Mouse (Mus musculus) liver, embryonic 13.5 days (tissue): ENCODE data around the gene Zfp651. TPM values are rescaled to one million over a fixed set of nuclear protein-coding genes. Genes with fewer than 3 reads are reported as not detected.

Experiments
- ATAC-seq: fragments of 200-750 bp; cut with Nextera tagmentation; 2 replicates; pipeline ENCODE4 v1.8.0; 2017; ENCODE audit warnings: low read depth, mild to moderate bottlenecking, moderate number of reproducible peaks, moderate library complexity
- DNase-seq: peaks from one replicate; pipeline ENCODE4 v3.0.0; 2022
- H3K27ac ChIP-seq: fragments of 300-500 bp; sonication (generic); 2 replicates; pipeline ENCODE4 v1.5.1; 2015; ENCODE audit warnings: moderate library complexity, mild to moderate bottlenecking, inconsistent platforms
- H3K27me3 ChIP-seq: fragments of 300-500 bp; sonication (generic); 2 replicates; pipeline ENCODE4 v1.6.1; 2015; ENCODE audit warnings: mild to moderate bottlenecking, inconsistent platforms
- H3K36me3 ChIP-seq: fragments of 300-500 bp; sonication (generic); 2 replicates; pipeline ENCODE4 v1.6.1; 2015; ENCODE audit warnings: mild to moderate bottlenecking, inconsistent platforms
- H3K4me1 ChIP-seq: fragments of 300-500 bp; sonication (generic); replicated peaks from 2 replicates; pipeline ENCODE4 v1.6.1; 2015; ENCODE audit warnings: inconsistent platforms
- H3K4me2 ChIP-seq: fragments of 300-500 bp; sonication (generic); 2 replicates; pipeline ENCODE4 v1.6.1; 2015; ENCODE audit warnings: inconsistent platforms, mild to moderate bottlenecking, moderate library complexity
- H3K4me3 ChIP-seq: fragments of 300-500 bp; sonication (generic); replicated peaks from 2 replicates; pipeline ENCODE4 v1.5.1; 2015; ENCODE audit warnings: mild to moderate bottlenecking, inconsistent platforms
- H3K9ac ChIP-seq: fragments of 300-500 bp; sonication (generic); 2 replicates; pipeline ENCODE4 v1.6.1; 2015; ENCODE audit warnings: mild to moderate bottlenecking, inconsistent platforms
- H3K9me3 ChIP-seq: fragments of 300-500 bp; sonication (generic); replicated peaks from 2 replicates; pipeline ENCODE4 v1.6.1; 2016; ENCODE audit warnings: inconsistent platforms
- WGBS: fragments of 180-500 bp; shearing (Covaris S2); methylation state at CpG from one replicate; pipeline ENCODE4 v1.1.7; 2015; ENCODE audit not compliant: insufficient replicate concordance; 5-methylcytosine and 5-hydroxymethylcytosine counted together
- polyA plus RNA-seq: library from polyadenylated mRNA; unstranded; fragments of >200 nt; fragmentation: Nextera tagmentation; extraction: Ambion mirVana; gene quantifications from 2 replicates; pipeline ENCODE4 v1.2.1, GENCODE M21; 2015

Gene Zfp651
- polyA plus RNA-seq, 1 experiment from 2014 or later = 1.3 TPM

- no peak for DNase-seq
- 73% methylated on average over 19 of the region's 19 CpGs for whole genome bisulfite sequencing
Observed at GRCm38 (mm10) chr9:121763716-121764115, 4.6 kb downstream of the Zfp651 start.

GRCm38 (mm10) chr9:121765166-121765855 is 6.2 kb downstream of the Zfp651 start:
- WGBS = 80% methylated on average over 16 of the region's 16 CpGs
- H3K27ac ChIP-seq = no peak overlapping the region

More at GRCm38 (mm10) chr9:121763716-121764115, 4.6 kb downstream of the Zfp651 start:
- Histone ChIP-seq H3K4me2 (no peak overlapping the region), H3K9me3 (no peaks in the 10 kb centered on the region), H3K27me3 (peaks cover 37% of the 10 kb centered on the region), H3K4me1 (peaks cover 16% of the 10 kb centered on the region), H3K9ac (no peak overlapping the region), H3K4me3 (no peak overlapping the region), H3K36me3 (peaks cover 7% of the 10 kb centered on the region; the same call in 1 of the 2 replicates), H3K27ac (no peak overlapping the region)
- no peak for ATAC-seq

GRCm38 (mm10) chr9:121772412-121772811 is 13.3 kb downstream of the Zfp651 start:
- ATAC-seq (no peak), DNase-seq (no peak)
- no peak overlapping the region for H3K9ac ChIP-seq
- no peaks in the 10 kb centered on the region for H3K4me1 ChIP-seq
- H3K4me2 ChIP-seq = no peak overlapping the region
- peaks cover 20% of the 10 kb centered on the region for H3K27me3 ChIP-seq
- WGBS = 54% methylated on average over 5 of the region's 5 CpGs
- no peak overlapping the region for H3K4me3 ChIP-seq
- no peaks in the 10 kb centered on the region for H3K9me3 ChIP-seq
- no peaks in the 10 kb centered on the region; the same call in 1 of the 2 replicates for H3K36me3 ChIP-seq
- no peak overlapping the region for H3K27ac ChIP-seq

More at GRCm38 (mm10) chr9:121765166-121765855, 6.2 kb downstream of the Zfp651 start:
- no peak for DNase-seq
- peaks cover 7% of the 10 kb centered on the region; the same call in 1 of the 2 replicates for H3K36me3 ChIP-seq
- no peaks in the 10 kb centered on the region for H3K9me3 ChIP-seq
- no peak for ATAC-seq
- H3K4me1 ChIP-seq = peaks cover 6% of the 10 kb centered on the region; the same call in 1 of the 2 replicates
- H3K9ac ChIP-seq = no peak overlapping the region
- peaks cover 21% of the 10 kb centered on the region for H3K27me3 ChIP-seq
- no peak overlapping the region for H3K4me2 ChIP-seq
- no peak overlapping the region for H3K4me3 ChIP-seq

GRCm38 (mm10) chr9:121775951-121776350 is 16.8 kb downstream of the Zfp651 start:
- H3K9me3 ChIP-seq = no peaks in the 10 kb centered on the region
- H3K36me3 ChIP-seq = no peaks in the 10 kb centered on the region
- H3K27ac ChIP-seq = no peak overlapping the region
- ATAC-seq (no peak), DNase-seq (no peak)
- H3K9ac ChIP-seq = no peak overlapping the region
- WGBS = 67% methylated on average over 10 of the region's 10 CpGs
- H3K4me3 ChIP-seq = no peak overlapping the region
- peaks cover 40% of the 10 kb centered on the region for H3K27me3 ChIP-seq
- no peak overlapping the region for H3K4me2 ChIP-seq
- H3K4me1 ChIP-seq = no peaks in the 10 kb centered on the region

GRCm38 (mm10) chr9:121776511-121776910 is 17.4 kb downstream of the Zfp651 start:
- 68% methylated on average over 7 of the region's 7 CpGs for WGBS
- no peak for DNase-seq
- peaks cover 40% of the 10 kb centered on the region for H3K27me3 ChIP-seq

GRCm38 (mm10) chr9:121777484-121778065 is 18.4 kb downstream of the Zfp651 start, which contains the start of gene Klhl40:
Gene Klhl40, plus strand, starts transcription at chr9:121777607.
- Histone ChIP-seq H3K4me2 (peak within 1 kb of the TSS; percentile 19; the same call in 1 of the 2 replicates), H3K4me3 (0 out of 2 replicates have a peak within 1 kb of the TSS, but pooled peaks have one; percentile 0), H3K27ac (no peak within 1 kb of the TSS), H3K9me3 (no peaks in the 10 kb centered on the region), H3K36me3 (no peaks in the 10 kb centered on the region), H3K27me3 (peaks cover 40% of the 10 kb centered on the region), H3K4me1 (no peaks in the 10 kb centered on the region), H3K9ac (no peak within 1 kb of the TSS)
- DNase-seq = no peak
- no peak for ATAC-seq
- 16% methylated on average over 30 of the region's 30 CpGs for WGBS

More at GRCm38 (mm10) chr9:121776511-121776910, 17.4 kb downstream of the Zfp651 start:
- Histone ChIP-seq H3K27ac (no peak overlapping the region), H3K4me2 (no peak overlapping the region), H3K9me3 (no peaks in the 10 kb centered on the region), H3K4me1 (no peaks in the 10 kb centered on the region), H3K9ac (no peak overlapping the region), H3K4me3 (no peak overlapping the region), H3K36me3 (no peaks in the 10 kb centered on the region)
- no peak for ATAC-seq

- Histone ChIP-seq H3K9ac (no peak overlapping the region), H3K36me3 (no peaks in the 10 kb centered on the region), H3K9me3 (no peaks in the 10 kb centered on the region), H3K27me3 (peaks cover 40% of the 10 kb centered on the region), H3K4me2 (peak overlapping the region; percentile 19; the same call in 1 of the 2 replicates), H3K27ac (no peak overlapping the region), H3K4me1 (no peaks in the 10 kb centered on the region), H3K4me3 (0 out of 2 replicates have a peak overlapping the region, but pooled peaks have one; percentile 0)
- 13% methylated on average over 54 of the region's 54 CpGs for WGBS
- ATAC-seq (no peak), DNase-seq (no peak)
Observed at GRCm38 (mm10) chr9:121778066-121778624, 19.0 kb downstream of the Zfp651 start.

- Histone ChIP-seq H3K9ac (no peak overlapping the region), H3K27me3 (no peaks in the 10 kb centered on the region), H3K9me3 (no peaks in the 10 kb centered on the region), H3K36me3 (no peaks in the 10 kb centered on the region), H3K4me1 (no peaks in the 10 kb centered on the region), H3K4me3 (no peak overlapping the region), H3K4me2 (no peak overlapping the region), H3K27ac (no peak overlapping the region)
- no peak for DNase-seq
- no peak for ATAC-seq
- WGBS = 74% methylated on average over 12 of the region's 12 CpGs
Observed at GRCm38 (mm10) chr9:121784801-121785200, 25.7 kb downstream of the Zfp651 start.

GRCm38 (mm10) chr9:121785261-121785660 is 26.1 kb downstream of the Zfp651 start:
- H3K4me1 ChIP-seq = no peaks in the 10 kb centered on the region
- H3K27me3 ChIP-seq = no peaks in the 10 kb centered on the region
- H3K36me3 ChIP-seq = no peaks in the 10 kb centered on the region
- H3K4me2 ChIP-seq = no peak overlapping the region
- no peak overlapping the region for H3K4me3 ChIP-seq
- H3K9ac ChIP-seq = no peak overlapping the region
- ATAC-seq (no peak), DNase-seq (no peak)
- WGBS = 65% methylated on average over 8 of the region's 8 CpGs
- no peaks in the 10 kb centered on the region for H3K9me3 ChIP-seq
- H3K27ac ChIP-seq = no peak overlapping the region

- Histone ChIP-seq H3K4me2 (no peak overlapping the region), H3K27me3 (no peaks in the 10 kb centered on the region)
- no peak for ATAC-seq
Observed at GRCm38 (mm10) chr9:121786359-121786758, 27.2 kb downstream of the Zfp651 start.

GRCm38 (mm10) chr9:121791206-121791605 is 32.1 kb downstream of the Zfp651 start:
- no peak overlapping the region for H3K27ac ChIP-seq

More at GRCm38 (mm10) chr9:121786359-121786758, 27.2 kb downstream of the Zfp651 start:
- H3K4me1 ChIP-seq = no peaks in the 10 kb centered on the region
- no peaks in the 10 kb centered on the region for H3K36me3 ChIP-seq
- H3K4me3 ChIP-seq = no peak overlapping the region
- DNase-seq = no peak
- H3K27ac ChIP-seq = no peak overlapping the region
- no peaks in the 10 kb centered on the region for H3K9me3 ChIP-seq
- 44% methylated on average over 2 of the region's 2 CpGs for whole genome bisulfite sequencing
- no peak overlapping the region for H3K9ac ChIP-seq

More at GRCm38 (mm10) chr9:121791206-121791605, 32.1 kb downstream of the Zfp651 start:
- WGBS = 20% methylated on average over 5 of the region's 5 CpGs
- Histone ChIP-seq H3K4me1 (no peaks in the 10 kb centered on the region), H3K27me3 (no peaks in the 10 kb centered on the region), H3K36me3 (no peaks in the 10 kb centered on the region), H3K4me2 (no peak overlapping the region), H3K9me3 (no peaks in the 10 kb centered on the region), H3K4me3 (no peak overlapping the region), H3K9ac (no peak overlapping the region)
- peak; percentile 12 for DNase-seq
- no peak for ATAC-seq
